Mouse (Mus musculus) gastrocnemius, adult 8-10 months (tissue): Measurements from ENCODE around the gene Abhd18. TPM values are rescaled to one million over a fixed set of nuclear protein-coding genes. Genes with fewer than 3 reads are reported as not detected.
A peak's percentile ranks its signal among the peaks of the same experiment; 100 is the strongest.

Experiments used
- DNase-seq, 2 experiments: peaks; one replicate each; pipeline ENCODE4 v3.0.0; 2022; ENCODE audit warnings: low spot score in 2 of 2
- total RNA-seq, 4 experiments: library from RNA; stranded (reverse); gene quantifications; 2 replicates each; pipeline ENCODE4 v1.2.4; 2022

Gene Abhd18
- total RNA-seq, 4 experiments from 2014 or later, result 9.1 to 18.1 (median 13.6) TPM

- DNase-seq, result peak; percentile 16 to 27
Measured at GRCm38 (mm10) chr3:40949903-40950600, 103.3 kb downstream of the Abhd18 start.

- peak; percentile 51 to 59 for DNase-seq
Measured at GRCm38 (mm10) chr3:40950601-40951201, 103.9 kb downstream of the Abhd18 start.

- no peak for DNase-seq
Measured at GRCm38 (mm10) chr3:40951365-40951764, 104.6 kb downstream of the Abhd18 start.

- DNase-seq, result no peak
Measured at GRCm38 (mm10) chr3:40952606-40953005, 105.8 kb downstream of the Abhd18 start.

DNA sequence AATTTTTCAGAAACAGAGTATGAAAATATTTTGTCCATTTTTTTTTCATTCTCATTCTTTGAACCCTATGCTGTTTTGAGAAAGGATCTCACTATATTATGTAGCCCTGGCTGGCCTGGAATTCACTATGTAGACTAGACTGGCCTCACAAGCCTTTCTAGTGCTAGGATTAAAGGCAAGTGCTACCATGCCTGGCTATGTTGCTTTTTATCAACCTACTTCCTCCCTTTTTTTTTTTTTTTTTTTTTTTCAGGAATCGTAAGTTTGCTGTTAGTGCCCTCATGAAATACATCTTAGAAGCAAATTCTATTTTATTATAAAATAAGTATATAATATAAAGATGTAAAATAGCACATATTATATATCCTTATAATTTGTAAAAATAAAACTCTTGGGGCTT, 108.0 kb downstream of the Abhd18 start:
- no peak for DNase-seq

- no peak for DNase-seq
Measured at GRCm38 (mm10) chr3:40958831-40959230, 112.1 kb downstream of the Abhd18 start.

DNA sequence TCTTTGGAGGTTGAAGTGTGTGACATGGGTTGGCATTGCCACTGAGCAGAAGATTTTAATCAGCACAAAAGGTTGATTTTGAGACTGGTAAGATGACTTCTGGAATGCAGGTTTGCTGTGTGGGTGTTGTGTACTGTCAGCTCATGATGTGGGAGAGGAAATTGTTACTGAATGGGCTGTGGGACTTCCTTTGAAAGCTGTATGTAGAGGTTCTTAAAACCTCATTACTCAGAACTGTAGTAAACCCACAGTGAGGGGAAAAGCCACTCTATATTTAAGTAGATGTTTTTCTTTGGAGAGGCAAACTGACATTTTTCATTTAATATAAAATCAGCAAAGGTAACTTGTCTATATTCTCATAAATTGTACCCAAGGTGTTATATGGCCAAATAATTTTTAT, 134.0 kb downstream of the Abhd18 start:
- DNase-seq, result no peak

GRCm38 (mm10) chr3:40987539-40987938, 140.8 kb downstream of the Abhd18 start:
- no peak for DNase-seq

Other genes starting within 250 kb of the Abhd18 start
- not detected for gene Slc25a31, start 138.1 kb upstream of the Abhd18 start, total RNA-seq
- 1 to 10 TPM; 3.7 to 7.8 (median 5.1) TPM for gene Hspa4l, start 102.5 kb upstream of the Abhd18 start, total RNA-seq
- gene Plk4, start 47.0 kb upstream of the Abhd18 start, total RNA-seq, result under 1 TPM; 0.41 to 0.48 (median 0.44) TPM
- 10 to 100 TPM; 16.1 to 22.2 (median 18.2) TPM for gene Mfsd8, start 84 bp upstream of the Abhd18 start, total RNA-seq
- gene 1700034I23Rik, start 55.6 kb downstream of the Abhd18 start, total RNA-seq, result not detected
- 10 to 100 TPM; 65.0 to 76.0 (median 69.7) TPM for gene Larp1b, start 102.9 kb downstream of the Abhd18 start, total RNA-seq
- 10 to 100 TPM; 21.8 to 23.5 (median 22.6) TPM for gene Pgrmc2, start 236.1 kb downstream of the Abhd18 start, total RNA-seq